Mouse (Mus musculus): Measurements from ENCODE around the gene Mark2.

DNA sequence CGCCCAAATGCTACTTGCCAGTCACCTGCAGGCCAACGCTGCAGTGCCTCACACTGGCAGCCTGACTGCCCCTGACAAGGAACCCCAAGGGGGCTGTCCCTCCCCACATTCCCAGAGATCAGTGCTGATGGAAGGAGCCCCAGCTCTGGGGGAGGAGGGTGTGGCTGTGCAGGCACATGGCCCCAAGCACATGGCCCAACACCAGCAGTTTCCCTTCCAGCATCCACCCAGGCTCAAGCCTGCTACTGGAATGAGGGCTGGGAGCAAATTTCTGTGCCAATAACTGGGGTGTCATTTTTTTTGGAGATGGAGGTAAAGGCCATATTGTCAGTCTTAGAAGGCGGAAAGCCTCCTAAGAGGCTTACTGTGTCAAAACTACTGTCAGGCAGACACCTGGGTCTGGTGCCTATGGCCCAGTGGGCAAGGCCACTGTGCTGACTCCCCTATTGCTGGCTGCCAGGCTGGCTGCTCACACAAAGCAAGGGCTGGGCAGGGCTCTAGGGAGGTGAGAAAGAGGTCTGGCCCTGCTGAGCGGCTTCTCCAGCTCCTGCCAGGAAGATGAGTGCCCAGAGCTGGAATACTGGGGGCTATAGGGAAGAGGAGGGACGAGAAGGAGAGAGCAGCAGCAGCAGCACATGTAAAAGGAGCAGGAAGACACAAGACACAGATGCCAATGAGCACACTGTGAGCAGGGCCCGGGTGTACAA lies 63.3 kb downstream of the Mark2 start:
- TF ChIP-seq CTCF (IDR thresholded peaks at IDR 0.05; ENCODE audit: low read depth, low read length) (no peak), EP300 (IDR thresholded peaks at IDR 0.05; ENCODE audit: insufficient read depth, low read depth, low read length) (no peak), POLR2A (IDR thresholded peaks at IDR 0.05; ENCODE audit: insufficient read depth, low read length) (no peak)
